Mouse (Mus musculus) erythroblast, embryonic 14.5 days (primary cell): ENCODE data around the gene Slx4. TPM values are rescaled to one million over a fixed set of nuclear protein-coding genes. Genes with fewer than 3 reads are reported as not detected.

Source experiments
- H3K27me3 ChIP-seq: 2 replicates; pipeline ENCODE4 v1.6.1; 2012; ENCODE audit warnings: inconsistent platforms; ENCODE audit not compliant: control insufficient read depth
- H3K36me3 ChIP-seq: 2 replicates; pipeline ENCODE4 v1.6.1; 2012; ENCODE audit warnings: mild to moderate bottlenecking, inconsistent platforms; ENCODE audit not compliant: control insufficient read depth
- H3K4me1 ChIP-seq: 2 replicates; pipeline ENCODE4 v1.6.1; 2012; ENCODE audit warnings: inconsistent platforms; ENCODE audit not compliant: control insufficient read depth
- H3K4me3 ChIP-seq: replicated peaks from 2 replicates; pipeline ENCODE3; 2012; ENCODE audit warnings: moderate library complexity, mild to moderate bottlenecking, inconsistent platforms
- H3K9me3 ChIP-seq: 2 replicates; pipeline ENCODE4 v1.6.1; 2012; ENCODE audit warnings: low read length, inconsistent platforms, mixed read lengths; ENCODE audit not compliant: control insufficient read depth
- GATA1 ChIP-seq: IDR thresholded peaks from 2 replicates; pipeline ENCODE4 v1.6.1; 2012; ENCODE audit warnings: low read length, inconsistent platforms, mixed read lengths
- TAL1 ChIP-seq: IDR thresholded peaks from 3 replicates; pipeline ENCODE4 v1.6.1; 2012; ENCODE audit warnings: low read length, inconsistent platforms, mixed read lengths
- polyA plus RNA-seq: library from polyadenylated mRNA; stranded (reverse); fragments of >175 nt; gene quantifications from 2 replicates; pipeline ENCODE4 v1.2.3, GENCODE M21; 2012

Slx4 gene
- polyA plus RNA-seq: 2.9 and 3.9 TPM in 2 replicates

- H3K9me3 ChIP-seq: peaks cover 8% of the 10 kb centered on the region
- H3K36me3 ChIP-seq: peaks cover 31% of the 10 kb centered on the region
- H3K4me3 ChIP-seq: peak within 1 kb of the TSS; percentile 74
- no peak for TF ChIP-seq GATA1
- no peak for TF ChIP-seq TAL1
- H3K4me1 ChIP-seq: peaks cover 47% of the 10 kb centered on the region
- H3K27me3 ChIP-seq: peaks cover 3% of the 10 kb centered on the region; the same call in 1 of the 2 replicates
Measured at GRCm38 (mm10) chr16:4003489-4004398, at the start of gene Slx4. Gene Slx4, minus strand, starts transcription at chr16:4003770.

- Histone ChIP-seq H3K4me3 (no peak overlapping the region), H3K27me3 (no peaks in the 10 kb centered on the region), H3K4me1 (no peaks in the 10 kb centered on the region), H3K36me3 (peaks cover 90% of the 10 kb centered on the region), H3K9me3 (no peaks in the 10 kb centered on the region)
- TF ChIP-seq GATA1: no peak
- TF ChIP-seq TAL1: no peak
Measured at GRCm38 (mm10) chr16:4052601-4053000, 49.0 kb upstream of the Slx4 start.

- no peak for TF ChIP-seq GATA1
- TF ChIP-seq TAL1: no peak
- no peaks in the 10 kb centered on the region for H3K27me3 ChIP-seq
- peaks cover 92% of the 10 kb centered on the region for H3K36me3 ChIP-seq
- no peak overlapping the region for H3K4me3 ChIP-seq
- no peaks in the 10 kb centered on the region for H3K9me3 ChIP-seq
- no peaks in the 10 kb centered on the region for H3K4me1 ChIP-seq
Measured at GRCm38 (mm10) chr16:4045524-4045923, 42.0 kb upstream of the Slx4 start.

GRCm38 (mm10) chr16:4044093-4044492 is 40.5 kb upstream of the Slx4 start:
- no peaks in the 10 kb centered on the region for H3K27me3 ChIP-seq
- TF ChIP-seq GATA1: no peak
- no peak for TF ChIP-seq TAL1
- H3K4me3 ChIP-seq: no peak overlapping the region
- H3K4me1 ChIP-seq: no peaks in the 10 kb centered on the region
- no peaks in the 10 kb centered on the region for H3K9me3 ChIP-seq
- peaks cover 93% of the 10 kb centered on the region for H3K36me3 ChIP-seq

- Histone ChIP-seq H3K4me1 (no peaks in the 10 kb centered on the region; the same call in 1 of the 2 replicates), H3K36me3 (peaks cover 93% of the 10 kb centered on the region), H3K4me3 (no peak overlapping the region), H3K9me3 (no peaks in the 10 kb centered on the region), H3K27me3 (no peaks in the 10 kb centered on the region)
- TF ChIP-seq GATA1 (no peak), TAL1 (no peak)
Measured at GRCm38 (mm10) chr16:4041646-4042045, 38.1 kb upstream of the Slx4 start.

GRCm38 (mm10) chr16:4040206-4040605 is 36.6 kb upstream of the Slx4 start:
- peaks cover 84% of the 10 kb centered on the region for H3K36me3 ChIP-seq
- H3K27me3 ChIP-seq: no peaks in the 10 kb centered on the region
- H3K4me1 ChIP-seq: peaks cover 3% of the 10 kb centered on the region
- H3K4me3 ChIP-seq: no peak overlapping the region
- TF ChIP-seq TAL1 (no peak), GATA1 (no peak)
- no peaks in the 10 kb centered on the region for H3K9me3 ChIP-seq

GRCm38 (mm10) chr16:4037690-4038089 is 34.1 kb upstream of the Slx4 start:
- no peaks in the 10 kb centered on the region for H3K27me3 ChIP-seq
- H3K4me3 ChIP-seq: no peak overlapping the region
- peaks cover 27% of the 10 kb centered on the region for H3K4me1 ChIP-seq
- TF ChIP-seq TAL1: no peak
- TF ChIP-seq GATA1: no peak
- peaks cover 62% of the 10 kb centered on the region for H3K36me3 ChIP-seq
- no peaks in the 10 kb centered on the region for H3K9me3 ChIP-seq

GRCm38 (mm10) chr16:4036807-4037206 is 33.2 kb upstream of the Slx4 start, which contains the start of gene Dnase1:
Gene Dnase1, plus strand, starts transcription at chr16:4036942.
- no peaks in the 10 kb centered on the region for H3K9me3 ChIP-seq
- H3K36me3 ChIP-seq: peaks cover 53% of the 10 kb centered on the region
- peaks cover 33% of the 10 kb centered on the region for H3K4me1 ChIP-seq
- no peak within 1 kb of the TSS for H3K4me3 ChIP-seq
- TF ChIP-seq TAL1 (no peak), GATA1 (no peak)
- H3K27me3 ChIP-seq: no peaks in the 10 kb centered on the region

GRCm38 (mm10) chr16:4035575-4035974 is 32.0 kb upstream of the Slx4 start:
- H3K4me3 ChIP-seq: no peak overlapping the region
- no peaks in the 10 kb centered on the region for H3K27me3 ChIP-seq
- H3K9me3 ChIP-seq: no peaks in the 10 kb centered on the region
- peaks cover 33% of the 10 kb centered on the region for H3K4me1 ChIP-seq
- H3K36me3 ChIP-seq: peaks cover 43% of the 10 kb centered on the region
- TF ChIP-seq TAL1 (no peak), GATA1 (no peak)
